Comparison of ENCODE assay signal across 8 mouse cellular contexts in the genomic region with DNA sequence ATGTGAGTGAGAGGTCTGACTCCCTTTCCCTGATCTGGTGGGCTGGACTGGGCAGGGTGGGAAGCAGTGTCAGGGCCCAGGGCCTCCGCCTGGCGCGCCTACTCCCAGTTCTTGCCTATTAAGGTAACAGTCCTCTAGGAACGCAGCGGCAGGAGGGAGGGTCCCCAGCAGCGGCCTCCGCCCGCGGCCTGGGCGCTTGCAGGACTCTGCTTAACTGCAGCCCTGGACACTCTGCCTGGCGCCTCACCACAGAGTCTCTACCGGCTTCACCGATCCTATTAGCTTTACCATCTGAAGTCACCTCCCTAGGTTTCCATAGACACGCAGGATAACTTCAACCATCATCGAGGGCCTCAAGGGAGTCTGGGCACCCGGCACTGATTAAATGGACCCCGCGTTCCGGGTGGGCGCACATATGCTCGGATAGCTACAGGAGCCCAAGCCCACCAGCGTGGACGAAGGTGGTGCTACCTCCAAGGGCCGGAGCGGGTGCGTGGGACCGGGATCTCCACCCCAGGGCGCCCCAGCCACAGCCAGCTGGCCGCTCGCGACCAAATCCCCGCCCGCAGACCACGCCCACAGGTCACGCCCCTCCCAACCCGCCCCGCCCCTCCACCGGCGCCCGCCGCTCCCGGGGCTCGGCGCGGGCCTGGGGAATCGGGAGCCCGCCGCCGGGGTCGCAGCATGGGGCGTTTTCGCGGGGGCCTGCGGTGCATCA. TPM values are rescaled to one million over a fixed set of nuclear protein-coding genes. Genes with fewer than 3 reads are reported as not detected.
DNase-seq lines count a peak whose midpoint lies in the region; ATAC-seq and TF ChIP-seq lines count a peak whose summit lies in the region.

Tspan2 (plus strand) TSS at position 217 of the 718 bp plus-strand sequence.

- H3K4me1 ChIP-seq in cortical plate, adult 2 months (ENCODE audit: control insufficient read depth, insufficient read depth, low read length) = no peaks in the 10 kb centered on the region; the same call in 1 of the 2 replicates
- peaks cover 27% of the 10 kb centered on the region for H3K4me1 ChIP-seq in limb, embryonic 10.5 days

- H3K4me3 ChIP-seq in cortical plate, adult 2 months (ENCODE audit: insufficient read depth, low read length) = peak within 1 kb of the TSS; percentile 49
- H3K4me3 ChIP-seq in limb, embryonic 10.5 days = peak within 1 kb of the TSS; percentile 88

- peak; percentile 78 for DNase-seq in adrenal gland, adult 2 months
- DNase-seq in gastrocnemius, postnatal 36 days = peak; percentile 60
- peak; percentile 85 for DNase-seq in limb, embryonic 10.5 days (ENCODE audit: low spot score)
- DNase-seq in mesoderm, embryonic 11.5 days (ENCODE audit: low read depth, low spot score) = peak; percentile 41
- DNase-seq in spleen, adult 12 weeks (ENCODE audit: low spot score) = peak; percentile 13

- no peaks in the 10 kb centered on the region for H3K36me3 ChIP-seq in limb, embryonic 10.5 days

- intact Hi-C loops in gastrocnemius, postnatal 36 days (cut with DNase I) = no loop called here

- TF ChIP-seq CTCF in cortical plate, adult 2 months (IDR thresholded peaks at IDR 0.05; ENCODE audit: extremely low read depth, insufficient read depth, low read length) = no peak

- no peak for TF ChIP-seq POLR2A in cortical plate, adult 2 months (IDR thresholded peaks at IDR 0.05; ENCODE audit: extremely low read depth, insufficient read depth, low read length)

- under 1% methylated on average over 54 of the region's 54 CpGs for WGBS in limb, embryonic 10.5 days

- 0 out of 2 replicates have a peak, but pooled peaks cover 6% of the 10 kb centered on the region for H3K27me3 ChIP-seq in limb, embryonic 10.5 days (ENCODE audit: low read depth, poor library complexity, severe bottlenecking)

- ATAC-seq in inflammation-experienced regulatory T-cells, adult 6 months = peak; percentile 46
- ATAC-seq in monocyte, adult 5-6 weeks (replicated peaks; ENCODE audit: insufficient number of reproducible peaks, low FRiP score, low TSS enrichment, poor library complexity, severe bottlenecking) = no peak; the same call in 1 of the 2 replicates

- peak within 1 kb of the TSS; percentile 48 for H3K27ac ChIP-seq in cortical plate, adult 2 months (ENCODE audit: insufficient read depth, low read length)
- H3K27ac ChIP-seq in limb, embryonic 10.5 days = peak within 1 kb of the TSS; percentile 87

- H3K9me3 ChIP-seq in limb, embryonic 10.5 days (replicated peaks) = no peaks in the 10 kb centered on the region

RNA-seq across cellular contexts. Expression of gene Tspan2, which starts in this region (rescaled TPM):
- 1 to 10 TPM; 3.4 to 8.6 TPM for total RNA-seq in adrenal gland, adult 2 months (2021)
- polyA plus RNA-seq in adrenal gland, adult 2 months (2012; rRNA removed) = 0.28 and 0.36 TPM in 2 replicates
- 89.2 and 108 TPM in 2 replicates for polyA plus RNA-seq in cortical plate, adult 2 months (2012; rRNA removed)
- 1 to 10 TPM; 4.4 to 4.9 TPM for total RNA-seq in gastrocnemius, postnatal 36 days (2021)
- 1 to 10 TPM in 2 of 3 experiments, under 1 TPM in 1; 0.84 to 3.6 (median 1.5) TPM for polyA plus RNA-seq in inflammation-experienced regulatory T-cells, adult 6 months (2017; shearing (Covaris generic))
- 5.9 and 6.9 TPM in 2 replicates for polyA plus RNA-seq in limb, embryonic 10.5 days (2016; fragmentation: Nextera tagmentation; extraction: Ambion mirVana)
- total RNA-seq in monocyte, adult 5-6 weeks (2017) = 6.2 to 8.1 TPM (median 7.8 TPM) in 3 replicates

Comparison
In these comparisons a context has a peak if more than half of its experiments do, and no peak if none do; other contexts are left out.
1. RNA of gene Tspan2 (polyA plus RNA-seq): 89.2 to 108 TPM in cortical plate, adult 2 months; 5.9 to 6.9 TPM in limb, embryonic 10.5 days, 0.84 to 3.6 TPM in inflammation-experienced regulatory T-cells, adult 6 months and 0.28 to 0.36 TPM in adrenal gland, adult 2 months; every median in the first group is over 10 times any median in the second.
2. DNase-seq: peak in every context shown above with its lines; median percentile 85 in limb, embryonic 10.5 days; 78 in adrenal gland, adult 2 months; 60 in gastrocnemius, postnatal 36 days; 41 in mesoderm, embryonic 11.5 days; 13 in spleen, adult 12 weeks.